Mouse (Mus musculus): ENCODE measurements around the gene Dync1h1.
"Not testable (repeated sequence)": the region's sequence is repeated elsewhere in the genome, so short reads cannot be mapped to it uniquely, and the experiment has no call there.

Gene Dync1h1

GRCm38 (mm10) chr12:110696173-110696974, 95.1 kb downstream of the Dync1h1 start:
- DNase-seq (ENCODE audit: low read depth, low spot score): peak; percentile 97

DNA sequence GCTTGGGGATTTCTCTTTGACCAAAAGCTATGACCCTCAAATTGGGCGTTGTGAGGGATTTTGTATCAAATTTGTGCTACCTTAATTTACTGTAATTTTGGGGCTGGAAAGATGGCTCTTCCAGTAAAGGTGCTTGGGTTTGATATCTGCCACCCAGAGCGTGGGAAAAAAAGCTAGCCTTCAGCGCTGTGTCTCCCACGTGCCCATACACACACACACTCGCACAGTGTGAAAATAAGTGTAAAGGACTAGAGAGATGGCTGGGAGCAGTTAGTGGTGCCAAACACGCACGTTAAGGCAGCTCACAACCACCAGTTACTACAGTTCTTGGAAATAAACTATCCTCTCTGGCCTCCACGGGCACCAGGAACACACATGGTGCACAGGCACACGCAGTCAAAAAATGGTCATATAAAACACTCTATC, 95.7 kb downstream of the Dync1h1 start:
- no peak for DNase-seq (ENCODE audit: low read depth, low spot score)

DNA sequence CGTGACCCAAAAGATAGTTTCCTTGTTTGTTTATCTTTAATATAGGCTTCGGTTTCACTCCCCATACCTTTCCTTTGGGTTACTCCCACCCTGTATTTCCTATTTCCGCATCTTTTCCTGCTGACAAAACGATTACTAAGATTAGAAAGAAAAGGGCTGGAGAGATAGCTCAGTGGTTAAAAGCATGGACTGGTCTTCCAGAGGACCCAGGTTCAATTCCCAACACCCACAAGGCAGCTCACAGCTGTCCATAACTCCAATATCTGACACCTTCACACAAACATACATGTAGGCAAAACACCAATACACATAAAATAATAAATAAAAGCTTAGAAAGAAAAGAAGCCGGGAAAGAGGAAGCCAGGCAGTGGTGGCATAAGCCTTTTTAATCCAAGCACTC, 96.2 kb downstream of the Dync1h1 start:
- DNase-seq (ENCODE audit: low read depth, low spot score): no peak

DNA sequence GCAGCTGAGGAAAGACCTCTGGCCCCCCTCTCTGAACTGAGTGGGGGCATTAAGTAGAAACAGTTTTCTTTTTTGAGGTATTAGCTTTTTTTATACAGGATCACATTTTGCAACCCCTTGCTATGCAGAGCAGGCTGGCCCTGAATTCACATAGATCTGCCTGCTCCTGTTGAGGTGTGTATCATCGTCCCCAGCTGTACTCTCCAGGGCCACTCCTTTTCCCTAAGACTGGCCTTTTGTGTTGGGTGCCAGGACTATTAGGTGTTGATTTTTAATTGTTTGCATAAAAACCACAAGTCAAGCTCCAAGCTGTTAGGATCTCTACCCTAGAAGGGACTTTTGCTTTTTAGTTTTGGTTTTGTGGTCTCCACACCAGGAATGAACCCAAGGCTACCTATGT, 96.8 kb downstream of the Dync1h1 start:
- no peak for DNase-seq (ENCODE audit: low read depth, low spot score)

DNA sequence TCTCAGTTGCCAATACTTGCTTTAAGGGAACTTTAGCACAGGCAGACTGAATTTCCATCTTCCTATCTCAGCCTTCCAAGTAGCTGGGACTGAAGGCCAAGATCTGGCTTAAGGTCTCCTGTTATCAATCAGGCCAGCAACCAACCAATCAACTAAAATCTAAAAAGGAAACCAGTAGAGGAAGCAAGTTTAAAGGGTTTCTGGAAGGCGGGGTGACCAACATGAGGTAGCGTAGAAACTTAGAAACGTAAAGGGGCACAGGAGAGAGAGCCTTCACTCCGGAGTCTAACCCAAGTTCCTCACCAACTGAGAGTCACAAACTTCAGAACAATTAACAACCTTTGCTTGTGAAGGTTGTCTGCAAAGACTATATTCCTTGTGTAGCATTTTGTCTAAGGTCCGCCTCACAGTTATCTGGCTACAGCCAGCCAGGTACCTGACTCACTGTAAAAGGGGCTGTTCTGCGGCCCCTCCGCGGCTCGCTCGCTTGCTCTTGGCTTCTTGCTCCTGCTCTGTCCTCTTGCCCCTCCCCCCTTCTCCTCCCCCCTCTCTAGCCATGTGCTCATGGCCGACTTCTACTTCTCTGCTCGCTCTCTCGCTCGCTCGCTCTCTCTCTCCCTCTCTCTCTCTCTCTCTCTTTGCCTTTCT, 97.4 kb downstream of the Dync1h1 start:
- DNase-seq (ENCODE audit: low read depth, low spot score): no peak

- no peak for DNase-seq (ENCODE audit: low read depth, low spot score)
Observed at GRCm38 (mm10) chr12:110699171-110699547, 97.9 kb downstream of the Dync1h1 start.

- no peak for DNase-seq (ENCODE audit: low read depth, low spot score)
Observed at GRCm38 (mm10) chr12:110700730-110701129, 99.5 kb downstream of the Dync1h1 start.

- not testable (repeated sequence) for DNase-seq (ENCODE audit: low read depth, low spot score)
Observed at GRCm38 (mm10) chr12:110701363-110701762, 100.1 kb downstream of the Dync1h1 start.

DNA sequence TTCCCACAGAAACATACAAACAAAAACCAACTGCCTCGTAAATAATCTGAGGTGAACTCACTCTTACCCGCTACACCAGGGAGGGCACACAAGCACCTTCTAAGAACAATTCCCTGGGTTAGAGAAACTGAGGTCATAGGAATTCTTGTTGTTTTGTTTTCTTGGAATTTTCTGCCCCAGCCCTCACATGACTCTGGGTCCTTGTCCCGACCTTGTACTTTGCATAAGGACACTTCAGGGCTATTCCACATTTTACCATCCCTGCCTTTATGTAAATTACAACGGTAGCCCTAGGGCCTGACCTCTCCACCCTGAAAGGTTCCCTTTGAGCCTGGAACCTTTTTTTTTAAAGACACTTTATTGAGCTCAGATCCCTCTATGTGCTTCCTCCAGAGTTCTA, 101.3 kb downstream of the Dync1h1 start, which contains the start of gene Hsp90aa1:
Gene Hsp90aa1, minus strand, starts transcription at position 173 of the 400 bp plus-strand sequence.
- no peak for DNase-seq (ENCODE audit: low read depth, low spot score)

GRCm38 (mm10) chr12:110703008-110703471, 101.8 kb downstream of the Dync1h1 start:
- DNase-seq (ENCODE audit: low read depth, low spot score): peak; percentile 78

DNA sequence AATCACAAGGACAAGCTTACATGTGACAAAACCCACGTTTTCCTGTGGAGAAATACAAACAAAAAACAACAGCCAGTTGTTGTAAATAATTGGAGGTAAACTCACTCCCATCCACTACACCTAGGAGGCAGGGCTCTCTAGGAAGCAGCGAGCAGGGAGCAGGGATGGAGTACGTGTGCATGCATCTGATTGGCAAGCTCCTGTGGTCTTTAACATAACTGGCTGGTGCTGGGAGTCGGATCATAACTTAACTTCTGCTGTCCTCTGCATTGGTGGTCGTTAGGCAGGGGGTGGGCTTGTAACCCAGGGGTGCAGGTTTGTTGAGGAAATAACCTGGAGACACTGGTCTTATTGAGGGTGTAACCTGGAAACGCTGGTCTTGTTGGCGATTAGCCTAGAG, 102.4 kb downstream of the Dync1h1 start:
- DNase-seq (ENCODE audit: low read depth, low spot score): no peak

DNA sequence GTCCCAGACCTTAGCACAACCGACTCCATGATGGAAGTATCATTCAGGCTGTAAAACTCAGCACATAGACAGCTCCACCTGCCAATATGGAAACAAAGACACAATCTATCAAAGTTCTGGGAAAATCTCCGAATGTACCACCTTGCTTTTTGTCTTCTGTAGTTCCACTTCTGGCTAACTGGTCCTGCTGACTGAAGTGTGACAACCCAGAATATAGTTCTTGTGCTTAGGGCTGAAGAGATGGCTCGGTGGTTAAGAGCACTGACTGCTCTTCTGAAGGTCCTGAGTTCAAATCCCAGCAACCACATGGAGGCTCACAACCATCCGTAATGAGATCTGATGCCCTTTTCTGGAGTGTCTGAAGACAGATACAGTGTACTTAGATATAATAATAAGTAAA, 104.2 kb downstream of the Dync1h1 start:
- DNase-seq (ENCODE audit: low read depth, low spot score): not testable (repeated sequence)

GRCm38 (mm10) chr12:110706337-110707231, 105.3 kb downstream of the Dync1h1 start:
- DNase-seq (ENCODE audit: low read depth, low spot score): peak; percentile 67

- DNase-seq (ENCODE audit: low read depth, low spot score): peak; percentile 85
Observed at GRCm38 (mm10) chr12:110707451-110707850, 106.2 kb downstream of the Dync1h1 start.

DNA sequence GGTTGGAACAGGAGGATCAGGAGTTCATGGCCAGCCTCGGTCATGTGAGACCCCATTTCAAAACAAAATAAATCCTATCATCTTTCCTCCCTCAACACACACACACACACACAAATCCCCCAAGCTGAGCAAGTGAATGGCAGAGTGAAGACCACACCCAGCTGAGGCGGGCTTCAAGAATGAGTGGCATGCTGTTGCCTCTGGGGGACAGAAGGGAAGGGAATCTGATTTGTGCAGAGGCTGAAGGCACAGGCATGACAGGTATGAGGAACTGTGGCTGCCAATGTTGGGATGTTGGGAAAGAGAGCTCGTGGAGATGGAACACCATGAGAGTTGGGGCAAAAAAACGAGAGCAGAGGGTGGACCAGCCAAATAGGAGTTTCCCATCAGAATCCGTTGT, 110.0 kb downstream of the Dync1h1 start:
- no peak for DNase-seq (ENCODE audit: low read depth, low spot score)

- DNase-seq (ENCODE audit: low read depth, low spot score): no peak
Observed at GRCm38 (mm10) chr12:110713784-110714183, 112.5 kb downstream of the Dync1h1 start.

GRCm38 (mm10) chr12:110714215-110714614, 113.0 kb downstream of the Dync1h1 start:
- no peak for DNase-seq (ENCODE audit: low read depth, low spot score)

DNA sequence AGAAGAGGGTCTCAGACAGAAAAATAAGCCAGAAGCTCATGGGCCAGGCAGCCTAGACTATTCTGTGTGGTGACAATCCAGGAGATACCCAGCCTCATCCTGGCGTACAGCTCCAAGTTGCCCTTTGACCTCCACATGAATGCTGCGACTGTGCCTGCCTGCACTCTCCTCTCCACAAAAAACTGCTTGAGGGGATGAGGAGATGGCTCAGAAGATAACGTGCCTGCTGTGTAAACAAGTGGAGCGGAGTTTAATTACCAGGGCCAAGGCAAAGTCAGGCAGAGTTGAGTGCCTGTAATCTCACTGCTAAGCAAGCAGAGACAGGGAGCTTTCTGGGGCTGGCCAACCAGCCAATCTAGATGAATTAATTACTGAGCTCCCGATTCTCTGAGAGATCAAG, 114.8 kb downstream of the Dync1h1 start:
- DNase-seq (ENCODE audit: low read depth, low spot score): no peak
